Mouse (Mus musculus) midbrain, postnatal 0 days (tissue): ENCODE measurements around the gene Acsm3. TPM values are rescaled to one million over a fixed set of nuclear protein-coding genes. Genes with fewer than 3 reads are reported as not detected.

ENCODE experiments used
- ATAC-seq: fragments of 200-750 bp; cut with Nextera tagmentation; 2 replicates; pipeline ENCODE4 v1.8.0; 2017; ENCODE audit warnings: moderate number of reproducible peaks, mild to moderate bottlenecking, moderate TSS enrichment, moderate library complexity; ENCODE audit not compliant: low FRiP score
- DNase-seq: peaks from one replicate; pipeline ENCODE4 v3.0.0-alpha.2; 2015; ENCODE audit warnings: low spot score
- H3K27ac ChIP-seq: fragments of 300-500 bp; sonication (generic); 2 replicates; pipeline ENCODE4 v1.5.1; 2014; ENCODE audit warnings: low read depth, mild to moderate bottlenecking, low read length, mixed read lengths
- H3K27me3 ChIP-seq: fragments of 300-500 bp; sonication (generic); 2 replicates; pipeline ENCODE4 v1.6.1; 2014; ENCODE audit warnings: low read length, control low read depth, mixed read lengths; ENCODE audit not compliant: insufficient read depth
- H3K36me3 ChIP-seq: fragments of 300-500 bp; sonication (generic); 2 replicates; pipeline ENCODE4 v1.6.1; 2014; ENCODE audit warnings: low read length, control low read depth, mixed read lengths; ENCODE audit not compliant: insufficient read depth
- H3K4me1 ChIP-seq: fragments of 300-500 bp; sonication (generic); 2 replicates; pipeline ENCODE4 v1.6.1; 2014; ENCODE audit warnings: mild to moderate bottlenecking, control low read depth, antibody characterized with exemption, low read length, mixed read lengths; ENCODE audit not compliant: insufficient read depth
- H3K4me2 ChIP-seq: fragments of 300-500 bp; sonication (generic); 2 replicates; pipeline ENCODE4 v1.6.1; 2014; ENCODE audit warnings: low read depth, mild to moderate bottlenecking, low read length, mixed read lengths; ENCODE audit not compliant: poor library complexity, severe bottlenecking
- H3K4me3 ChIP-seq: fragments of 300-500 bp; sonication (generic); 2 replicates; pipeline ENCODE4 v1.5.1; 2014; ENCODE audit warnings: low read depth, mild to moderate bottlenecking, low read length, moderate library complexity
- H3K9ac ChIP-seq: fragments of 300-500 bp; sonication (generic); replicated peaks from 2 replicates; pipeline ENCODE4 v1.6.1; 2014; ENCODE audit warnings: mild to moderate bottlenecking, low read length, moderate library complexity, mixed read lengths; ENCODE audit not compliant: poor library complexity, severe bottlenecking
- H3K9me3 ChIP-seq: fragments of 300-500 bp; sonication (generic); 2 replicates; pipeline ENCODE4 v1.6.1; 2016; ENCODE audit warnings: low read length, control low read depth
- CTCF ChIP-seq: IDR thresholded peaks from 2 replicates; pipeline ENCODE4 v1.5.1; 2016; ENCODE audit warnings: antibody characterized with exemption, mild to moderate bottlenecking
- WGBS: fragments of 180-500 bp; shearing (Covaris S2); extraction: QIAGEN DNeasy Blood & Tissue Kit; methylation state at CpG from one replicate; pipeline ENCODE4 v1.1.7; 2014; 5-methylcytosine and 5-hydroxymethylcytosine counted together
- polyA plus RNA-seq: library from polyadenylated mRNA; unstranded; fragments of >200 nt; fragmentation: Nextera tagmentation; extraction: Ambion mirVana; gene quantifications from 2 replicates; pipeline ENCODE4 v1.2.1, GENCODE M21; 2015
- total RNA-seq: library from RNA; depleted of rRNA; stranded (reverse); fragments of >200 nt; gene quantifications from 2 replicates; pipeline ENCODE4 v1.2.3, GENCODE M21; 2014

Acsm3 gene
- total and polyA plus RNA-seq, 2 experiments from 2014 or later = 0.16 TPM; not detected in 1

GRCm38 (mm10) chr7:119784908-119785307, 24.2 kb downstream of the Acsm3 start:
- no peaks in the 10 kb centered on the region for H3K27me3 ChIP-seq
- ATAC-seq (no peak), DNase-seq (no peak)
- 96% methylated on average over 5 of the region's 5 CpGs for WGBS
- no peaks in the 10 kb centered on the region for H3K9me3 ChIP-seq
- H3K4me1 ChIP-seq = no peaks in the 10 kb centered on the region
- H3K36me3 ChIP-seq = peaks cover 17% of the 10 kb centered on the region
- H3K9ac ChIP-seq = no peak overlapping the region
- no peak for TF ChIP-seq CTCF
- H3K27ac ChIP-seq = no peak overlapping the region
- H3K4me3 ChIP-seq = no peak overlapping the region
- no peak overlapping the region for H3K4me2 ChIP-seq

DNA sequence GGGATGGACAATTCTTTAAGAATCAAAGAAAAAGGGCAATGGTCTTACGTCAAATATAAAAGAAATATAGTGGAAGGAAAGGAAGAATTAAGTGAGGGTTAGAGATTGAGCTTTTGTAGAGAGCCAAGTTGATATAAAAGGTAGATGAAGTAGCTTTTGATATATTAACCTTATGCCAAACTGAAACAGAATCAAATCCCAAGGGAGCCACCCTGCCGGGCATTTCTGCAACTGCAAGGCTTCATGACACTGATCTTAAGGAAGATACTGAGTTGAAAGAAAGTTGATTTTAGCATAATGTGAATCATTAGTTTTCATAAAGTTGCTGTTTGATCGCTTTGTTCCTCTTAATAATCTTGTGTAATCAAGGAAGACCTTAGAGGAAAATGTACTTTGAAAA, 28.3 kb downstream of the Acsm3 start:
- Histone ChIP-seq H3K9me3 (no peaks in the 10 kb centered on the region), H3K4me1 (0 out of 2 replicates have a peak, but pooled peaks cover 3% of the 10 kb centered on the region), H3K4me2 (no peak overlapping the region), H3K27ac (no peak overlapping the region), H3K36me3 (peaks cover 17% of the 10 kb centered on the region), H3K27me3 (no peaks in the 10 kb centered on the region), H3K4me3 (no peak overlapping the region), H3K9ac (no peak overlapping the region)
- TF ChIP-seq CTCF = no peak
- ATAC-seq (no peak), DNase-seq (no peak)
- WGBS = 90% methylated on average over 3 of the region's 3 CpGs

DNA sequence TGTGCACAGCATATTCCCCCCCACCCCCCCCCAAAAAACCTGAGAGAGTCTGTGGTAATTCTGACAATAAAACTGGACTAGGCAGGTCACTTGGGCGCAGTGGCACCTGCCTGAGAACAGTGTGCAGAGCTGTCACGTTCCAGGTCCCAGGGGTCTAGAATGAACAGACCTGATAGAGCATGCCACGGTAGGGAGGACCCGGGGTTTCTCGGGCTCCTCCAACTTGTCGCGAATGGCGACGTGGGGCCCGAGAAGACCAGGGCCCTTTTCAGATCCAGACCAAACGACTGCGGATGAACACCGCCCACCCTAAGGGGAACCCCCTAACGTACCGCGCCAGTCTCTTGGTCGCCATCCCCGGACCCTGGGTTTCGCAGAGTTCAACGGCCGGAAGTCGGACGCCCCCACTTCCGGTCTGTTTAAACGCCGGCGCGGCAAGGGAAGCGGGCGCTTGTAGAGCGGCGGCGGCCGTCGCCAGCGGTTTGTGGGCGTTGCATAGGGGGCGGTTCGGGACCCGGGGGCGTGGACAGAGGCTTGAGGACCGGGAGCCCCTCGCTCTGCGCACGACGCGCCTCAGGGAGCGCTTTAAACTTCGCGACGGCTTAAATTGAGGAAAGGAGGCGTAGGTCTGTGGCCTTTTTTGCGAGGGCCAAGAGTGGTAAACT, 33.0 kb downstream of the Acsm3 start, which contains the start of the genes Rexo5 and Eri2:
Gene Rexo5, plus strand, starts transcription at position 421 of the 665 bp plus-strand sequence.
Gene Eri2, minus strand, starts transcription at position 473 of the 665 bp plus-strand sequence.
- no peak for TF ChIP-seq CTCF
- WGBS = under 1% methylated on average over 53 of the region's 53 CpGs
- peak; percentile 92 for DNase-seq
- Histone ChIP-seq H3K9me3 (no peaks in the 10 kb centered on the region), H3K4me1 (peaks cover 3% of the 10 kb centered on the region; the same call in 1 of the 2 replicates), H3K27ac (0 out of 2 replicates have a peak within 1 kb of the TSS, but pooled peaks have one; percentile 38), H3K4me2 (peak within 1 kb of the TSS; percentile 91), H3K27me3 (no peaks in the 10 kb centered on the region), H3K36me3 (peaks cover 3% of the 10 kb centered on the region; the same call in 1 of the 2 replicates), H3K9ac (peak within 1 kb of the TSS; percentile 59), H3K4me3 (peak within 1 kb of the TSS; percentile 55)
- peak; percentile 96 for ATAC-seq

GRCm38 (mm10) chr7:119794251-119794638, 33.5 kb downstream of the Acsm3 start:
- WGBS = 0% methylated on average over 20 of the region's 21 CpGs
- peak overlapping the region; percentile 91 for H3K4me2 ChIP-seq
- 0 out of 2 replicates have a peak overlapping the region, but pooled peaks have one; percentile 38 for H3K27ac ChIP-seq
- no peaks in the 10 kb centered on the region for H3K9me3 ChIP-seq
- no peak for DNase-seq
- peak; percentile 81 for ATAC-seq
- H3K9ac ChIP-seq = peak overlapping the region; percentile 59
- peaks cover 3% of the 10 kb centered on the region; the same call in 1 of the 2 replicates for H3K36me3 ChIP-seq
- peaks cover 3% of the 10 kb centered on the region; the same call in 1 of the 2 replicates for H3K4me1 ChIP-seq
- no peak for TF ChIP-seq CTCF
- H3K4me3 ChIP-seq = peak overlapping the region; percentile 55
- H3K27me3 ChIP-seq = no peaks in the 10 kb centered on the region

GRCm38 (mm10) chr7:119795311-119795710, 34.6 kb downstream of the Acsm3 start:
- DNase-seq = no peak
- Histone ChIP-seq H3K27ac (no peak overlapping the region), H3K36me3 (no peaks in the 10 kb centered on the region), H3K4me2 (no peak overlapping the region), H3K4me3 (no peak overlapping the region), H3K27me3 (no peaks in the 10 kb centered on the region), H3K9me3 (no peaks in the 10 kb centered on the region), H3K9ac (no peak overlapping the region), H3K4me1 (peaks cover 3% of the 10 kb centered on the region; the same call in 1 of the 2 replicates)
- no peak for ATAC-seq
- no peak for TF ChIP-seq CTCF

DNA sequence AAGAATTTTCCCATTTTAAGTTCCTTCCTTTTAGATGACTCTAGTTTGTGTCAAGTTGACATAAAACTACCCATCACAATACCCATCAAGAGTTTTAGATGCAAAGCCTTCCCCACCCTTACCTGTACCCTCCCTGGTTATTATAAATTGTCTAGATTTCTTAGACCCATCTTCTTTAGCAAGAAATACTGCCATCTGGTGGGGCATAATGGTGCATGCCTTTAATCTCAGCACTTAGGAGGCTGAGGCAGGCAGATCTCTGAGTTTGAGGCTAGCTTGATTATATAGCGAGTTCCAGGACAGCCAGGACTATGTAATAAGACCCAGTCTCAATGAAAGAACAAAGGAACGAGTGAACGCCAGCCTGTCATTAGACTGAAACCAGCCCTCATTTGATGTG, 39.8 kb downstream of the Acsm3 start:
- Histone ChIP-seq H3K27me3 (no peaks in the 10 kb centered on the region), H3K27ac (no peak overlapping the region), H3K4me3 (no peak overlapping the region), H3K4me1 (no peaks in the 10 kb centered on the region), H3K36me3 (peaks cover 1% of the 10 kb centered on the region; the same call in 1 of the 2 replicates), H3K9ac (no peak overlapping the region), H3K4me2 (no peak overlapping the region), H3K9me3 (no peaks in the 10 kb centered on the region)
- peak; percentile 20 for TF ChIP-seq CTCF
- no peak for ATAC-seq
- DNase-seq = no peak
- WGBS = 95% methylated on average over 3 of the region's 3 CpGs
